Mouse (Mus musculus) CH12.LX (cell line): ENCODE measurements around the gene Phf3. TPM values are rescaled to one million over a fixed set of nuclear protein-coding genes. Genes with fewer than 3 reads are reported as not detected.

Source experiments
- DNase-seq: peaks from one replicate; pipeline ENCODE4 v3.0.0-alpha.2; 2013; ENCODE audit errors: extremely low read depth
- H3K27ac ChIP-seq: 2 replicates; pipeline ENCODE4 v1.5.1; 2012; ENCODE audit warnings: low read depth, mild to moderate bottlenecking, control low read depth, moderate library complexity; ENCODE audit not compliant: insufficient read depth
- H3K27me3 ChIP-seq: replicated peaks from 2 replicates; pipeline ENCODE3; 2012; ENCODE audit warnings: inconsistent platforms
- H3K36me3 ChIP-seq, 2 experiments: replicated peaks in 1 of 2; 2 replicates each; pipeline versions ENCODE3 to v1.6.1; 2012; ENCODE audit warnings: inconsistent platforms in 1 of 2, low read length in 1 of 2, mild to moderate bottlenecking in 1 of 2, mixed read lengths in 1 of 2, moderate library complexity in 1 of 2; ENCODE audit not compliant: control insufficient read depth in 1 of 2, insufficient read depth in 1 of 2
- H3K4me1 ChIP-seq, 2 experiments: 2 replicates each; pipeline ENCODE4 v1.6.1; 2012; ENCODE audit warnings: inconsistent platforms in 1 of 2, moderate library complexity in 1 of 2; ENCODE audit not compliant: insufficient read depth in 2 of 2, control insufficient read depth in 1 of 2
- H3K4me2 ChIP-seq: 2 replicates; pipeline ENCODE4 v1.6.1; 2012; ENCODE audit warnings: low read depth, mild to moderate bottlenecking, control low read depth; ENCODE audit not compliant: poor library complexity, insufficient read depth, severe bottlenecking
- H3K4me3 ChIP-seq, 3 experiments: fragments of 150-350 bp in 1 of 3; sonication (generic) in 1 of 3; replicated peaks in 1 of 3; 2 replicates each; pipeline versions ENCODE3 to v1.5.1; 2011 to 2012; ENCODE audit warnings: low read depth in 2 of 3, low read length in 2 of 3, mild to moderate bottlenecking in 2 of 3, moderate library complexity in 2 of 3, control low read depth in 1 of 3, improper control_type of control experiment in 1 of 3, inconsistent platforms in 1 of 3, mixed read lengths in 1 of 3; ENCODE audit not compliant: poor library complexity in 1 of 3
- H3K79me2 ChIP-seq: replicated peaks from 2 replicates; pipeline ENCODE4 v1.6.1; 2012; ENCODE audit warnings: mild to moderate bottlenecking, moderate library complexity; ENCODE audit not compliant: control insufficient read depth, poor library complexity, insufficient read depth, severe bottlenecking; ENCODE audit errors: extremely low read depth
- H3K9ac ChIP-seq: 2 replicates; pipeline ENCODE4 v1.6.1; 2012; ENCODE audit warnings: low read depth, mild to moderate bottlenecking, control low read depth, moderate library complexity; ENCODE audit not compliant: insufficient read depth
- H3K9me3 ChIP-seq: replicated peaks from 2 replicates; pipeline ENCODE3; 2012; ENCODE audit warnings: low read length, inconsistent platforms, mixed read lengths
- CHD1 ChIP-seq: IDR thresholded peaks from 2 replicates; pipeline ENCODE4 v1.6.1; 2012; ENCODE audit warnings: low read depth, low read length, improper control_type of control experiment, inconsistent platforms
- CHD2 ChIP-seq: IDR thresholded peaks from 2 replicates; pipeline ENCODE4 v1.6.1; 2011; ENCODE audit warnings: low read length, improper control_type of control experiment
- CTCF ChIP-seq, 2 experiments: IDR thresholded peaks in 1 of 2; conservative IDR thresholded peaks in 1 of 2; 2 replicates each; pipeline ENCODE4 v1.5.1; 2011 to 2012; ENCODE audit warnings: low read depth in 2 of 2, low read length in 2 of 2, improper control_type of control experiment in 1 of 2, inconsistent platforms in 1 of 2, mild to moderate bottlenecking in 1 of 2, moderate library complexity in 1 of 2
- E2F4 ChIP-seq: IDR thresholded peaks from 2 replicates; pipeline ENCODE4 v1.6.1; 2011; ENCODE audit warnings: low read depth, low read length, improper control_type of control experiment; ENCODE audit not compliant: insufficient replicate concordance
- ELF1 ChIP-seq: IDR thresholded peaks from 2 replicates; pipeline ENCODE4 v1.6.1; 2014; ENCODE audit warnings: low read depth, mild to moderate bottlenecking, inconsistent platforms, low read length, improper control_type of control experiment
- MAX ChIP-seq: IDR thresholded peaks from 2 replicates; pipeline ENCODE4 v1.6.1; 2011; ENCODE audit warnings: low read length, improper control_type of control experiment
- MAZ ChIP-seq: IDR thresholded peaks from 2 replicates; pipeline ENCODE4 v1.6.1; 2012; ENCODE audit warnings: low read depth, mild to moderate bottlenecking, inconsistent platforms, low read length, improper control_type of control experiment, moderate library complexity
- MEF2A ChIP-seq: IDR thresholded peaks from 2 replicates; pipeline ENCODE4 v1.6.1; 2014; ENCODE audit warnings: low read depth, mild to moderate bottlenecking, inconsistent platforms, low read length, improper control_type of control experiment, borderline replicate concordance
- MXI1 ChIP-seq: IDR thresholded peaks from 2 replicates; pipeline ENCODE4 v1.6.1; 2011; ENCODE audit warnings: mild to moderate bottlenecking, low read depth, low read length, improper control_type of control experiment
- MYC ChIP-seq: IDR thresholded peaks from 2 replicates; pipeline ENCODE4 v1.6.1; 2011; ENCODE audit warnings: low read depth, mild to moderate bottlenecking, improper control_type of control experiment, low read length
- PAX5 ChIP-seq: IDR thresholded peaks from 2 replicates; pipeline ENCODE4 v1.6.1; 2012; ENCODE audit warnings: low read length, inconsistent platforms, mixed read lengths
- RAD21 ChIP-seq: IDR thresholded peaks from 2 replicates; pipeline ENCODE4 v1.6.1; 2011; ENCODE audit warnings: low read depth, mild to moderate bottlenecking, low read length, improper control_type of control experiment, moderate library complexity
- RCOR1 ChIP-seq: conservative IDR thresholded peaks from 2 replicates; pipeline ENCODE4 v1.6.1; 2012; ENCODE audit warnings: low read depth, mild to moderate bottlenecking, inconsistent platforms, low read length, improper control_type of control experiment
- SMC3 ChIP-seq: IDR thresholded peaks from 2 replicates; pipeline ENCODE4 v1.6.1; 2011; ENCODE audit warnings: low read depth, low read length, improper control_type of control experiment
- USF2 ChIP-seq: conservative IDR thresholded peaks from 2 replicates; pipeline ENCODE4 v1.6.1; 2011; ENCODE audit warnings: low read depth, low read length, improper control_type of control experiment
- ZMIZ1 ChIP-seq: IDR thresholded peaks from 2 replicates; pipeline ENCODE4 v1.6.1; 2012; ENCODE audit warnings: low read depth, mild to moderate bottlenecking, inconsistent platforms, low read length, improper control_type of control experiment
- ZNF384 ChIP-seq: IDR thresholded peaks from 2 replicates; pipeline ENCODE4 v1.6.1; 2012; ENCODE audit warnings: low read depth, low read length, improper control_type of control experiment, inconsistent platforms
- dilution Hi-C: fragments of 300-500 bp; cut with MboI; formaldehyde crosslinking; loops from 2 replicates; pipeline ENCODE4 v1.14.3; 2020; ENCODE audit warnings: low sequenced_read_pairs; ENCODE audit not compliant: extremely low pct_unique_long_range_greater_than_20kb, extremely low pct_ligation_motif_present
- in situ Hi-C: fragments of 300-500 bp; cut with MboI; formaldehyde crosslinking; loops from 3 replicates; pipeline ENCODE4 v1.14.3; 2019; ENCODE audit warnings: low sequenced_read_pairs, low pct_ligation_motif_present, low pct_unique_long_range_greater_than_20kb, mixed read lengths
- polyA plus RNA-seq: library from polyadenylated mRNA; unstranded; fragments of >175 nt; gene quantifications from 2 replicates; pipeline ENCODE4 v1.2.1, GENCODE M21; 2012; ENCODE audit warnings: low read depth; ENCODE audit not compliant: insufficient read length
- total RNA-seq, 2 experiments: library from RNA; depleted of rRNA; stranded (reverse); fragments of 300-350 nt in 1 of 2; fragments of >200 nt in 1 of 2; gene quantifications; 2 replicates each; pipeline ENCODE4 v1.2.3; 2012 to 2014

Phf3 gene
- total and polyA plus RNA-seq, 3 experiments: 38.8 to 54.1 (median 40.6) TPM

DNA sequence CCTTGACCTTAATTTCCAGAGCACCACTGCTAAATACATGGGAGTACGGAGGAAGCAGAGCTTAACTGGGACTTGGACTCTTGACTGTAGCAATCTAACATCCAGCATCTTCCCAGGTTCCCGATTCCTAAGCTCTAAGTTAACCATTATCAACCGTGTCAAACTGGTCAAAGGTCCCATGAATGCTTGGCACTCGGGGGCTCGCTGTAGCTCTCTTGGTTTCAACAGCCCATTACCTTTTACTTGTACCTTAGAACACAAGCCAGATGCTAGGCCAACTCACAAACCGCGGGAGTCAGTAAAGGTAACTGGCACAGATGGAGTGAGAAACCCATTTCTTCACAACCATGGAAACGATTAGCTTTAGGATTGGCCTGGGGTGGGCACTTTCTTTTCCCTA is 71.8 kb downstream of the Phf3 start:
- Histone ChIP-seq H3K4me3 (no peak overlapping the region), H3K9ac (no peak overlapping the region), H3K27ac (no peak overlapping the region), H3K4me2 (no peak overlapping the region)
- TF ChIP-seq USF2 (no peak), PAX5 (no peak), MEF2A (no peak), E2F4 (no peak), ZMIZ1 (no peak), RCOR1 (no peak), CHD1 (no peak), MAX (no peak), ZNF384 (no peak), MXI1 (no peak), CHD2 (no peak), MAZ (no peak), ELF1 (no peak)
- TF ChIP-seq, all 38 proteins: peak for 0
- in situ Hi-C loops: no loop called here
- no peaks in the 10 kb centered on the region for H3K27me3 ChIP-seq
- no peaks in the 10 kb centered on the region for H3K9me3 ChIP-seq
- dilution Hi-C loops: no loop called here
- no peaks in the 10 kb centered on the region for H3K79me2 ChIP-seq
- peaks cover 23 to 43% of the 10 kb centered on the region in 2 experiments for H3K36me3 ChIP-seq
- H3K4me1 ChIP-seq: peaks cover 6 to 27% of the 10 kb centered on the region in 2 experiments
- DNase-seq: no peak

DNA sequence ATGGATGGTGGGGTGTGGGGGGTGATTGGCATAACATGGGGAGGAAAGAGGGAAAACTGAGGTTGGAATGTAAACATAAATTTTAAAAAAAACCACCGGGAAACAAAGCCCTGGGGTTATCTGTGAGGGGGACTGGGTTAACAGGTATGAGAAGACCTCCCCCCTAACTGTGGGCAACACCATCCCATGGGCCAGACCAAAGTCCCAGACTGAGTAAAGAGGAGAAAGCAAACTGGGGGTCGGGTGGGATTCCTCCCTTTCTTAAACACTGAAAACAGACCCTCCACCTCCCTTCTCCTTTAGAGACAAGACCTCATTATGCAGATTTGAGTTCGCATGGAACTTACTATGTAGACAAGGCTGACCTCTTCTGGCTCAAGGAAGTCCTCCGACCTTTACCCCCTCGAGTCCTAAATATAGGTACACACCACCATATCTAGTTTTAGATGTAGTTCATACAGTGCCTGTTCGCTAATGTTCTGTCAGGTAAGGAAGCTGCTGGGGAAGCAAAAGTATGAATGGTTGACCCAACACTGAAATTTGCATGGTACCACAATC is 74.4 kb downstream of the Phf3 start:
- H3K79me2 ChIP-seq: no peaks in the 10 kb centered on the region
- peaks cover 9 to 25% of the 10 kb centered on the region in 2 experiments for H3K36me3 ChIP-seq
- no peak for DNase-seq
- no peak overlapping the region for H3K4me2 ChIP-seq
- no peak overlapping the region for H3K9ac ChIP-seq
- H3K4me1 ChIP-seq: peaks cover 8 to 32% of the 10 kb centered on the region in 2 experiments
- no peaks in the 10 kb centered on the region for H3K9me3 ChIP-seq
- peak; percentile 58 for TF ChIP-seq RAD21
- TF ChIP-seq USF2: no peak
- TF ChIP-seq MYC: no peak
- TF ChIP-seq CTCF (conservative IDR thresholded peaks at IDR 0.05 in 1 of 2, IDR thresholded peaks at IDR 0.05 in 1 of 2; ENCODE audit: low read depth in 2 of 2, low read length in 2 of 2): peak in 1 of 2 experiments; percentile 58; a peak in 2 of 4 replicates
- peak; percentile 46 for TF ChIP-seq SMC3
- H3K27me3 ChIP-seq: no peaks in the 10 kb centered on the region
- dilution Hi-C loops (no loop called here), in situ Hi-C loops (loop anchor here (10.0 to 25.0 kb wide), 3 partner anchors 85 to 363 kb away; no protein-coding TSS in a partner anchor)
- H3K27ac ChIP-seq: no peak overlapping the region
- no peak overlapping the region for H3K4me3 ChIP-seq
